Mouse (Mus musculus) midbrain, embryonic 10.5 days (tissue): ENCODE data around the gene Fnbp1. TPM values are rescaled to one million over a fixed set of nuclear protein-coding genes. Genes with fewer than 3 reads are reported as not detected.

ENCODE experiments used
- DNase-seq: peaks from one replicate; pipeline ENCODE4 v3.0.0-alpha.2; 2017; ENCODE audit warnings: low spot score
- H3K27ac ChIP-seq: fragments of 300-500 bp; sonication (generic); replicated peaks from 2 replicates; pipeline ENCODE4 v1.5.1; 2016; ENCODE audit warnings: mild to moderate bottlenecking
- H3K27me3 ChIP-seq: fragments of 300-500 bp; sonication (generic); 2 replicates; pipeline ENCODE4 v1.6.1; 2016; ENCODE audit warnings: low read depth, mild to moderate bottlenecking; ENCODE audit not compliant: poor library complexity, severe bottlenecking
- H3K36me3 ChIP-seq: fragments of 300-500 bp; sonication (generic); 2 replicates; pipeline ENCODE4 v1.6.1; 2016; ENCODE audit warnings: mild to moderate bottlenecking, moderate library complexity
- H3K4me1 ChIP-seq: fragments of 300-500 bp; sonication (generic); 2 replicates; pipeline ENCODE4 v1.6.1; 2016
- H3K4me3 ChIP-seq: fragments of 300-500 bp; sonication (generic); 2 replicates; pipeline ENCODE4 v1.5.1; 2016; ENCODE audit warnings: mild to moderate bottlenecking, moderate library complexity
- H3K9me3 ChIP-seq: fragments of 300-500 bp; sonication (generic); replicated peaks from 2 replicates; pipeline ENCODE4 v1.6.1; 2016; ENCODE audit warnings: mild to moderate bottlenecking
- WGBS: fragments of 180-500 bp; shearing (Covaris S2); methylation state at CpG from one replicate; pipeline ENCODE4 v1.1.7; 2016; 5-methylcytosine and 5-hydroxymethylcytosine counted together
- polyA plus RNA-seq: library from polyadenylated mRNA; unstranded; fragments of >200 nt; fragmentation: Nextera tagmentation; extraction: Ambion mirVana; gene quantifications from 2 replicates; pipeline ENCODE4 v1.2.1, GENCODE M21; 2016

Gene Fnbp1
- polyA plus RNA-seq, 1 experiment from 2014 or later = 11.8 TPM

GRCm38 (mm10) chr2:31118211-31118610 is 23.6 kb downstream of the Fnbp1 start:
- H3K4me3 ChIP-seq = no peak overlapping the region
- no peak for DNase-seq
- H3K36me3 ChIP-seq = no peaks in the 10 kb centered on the region
- peaks cover 6% of the 10 kb centered on the region for H3K4me1 ChIP-seq
- H3K27me3 ChIP-seq = no peaks in the 10 kb centered on the region
- 85% methylated on average over 3 of the region's 3 CpGs for WGBS
- peaks cover 5% of the 10 kb centered on the region; the same call in 1 of the 2 replicates for H3K9me3 ChIP-seq
- no peak overlapping the region for H3K27ac ChIP-seq

GRCm38 (mm10) chr2:31115943-31116731 is 25.7 kb downstream of the Fnbp1 start:
- WGBS = 70% methylated on average over 10 of the region's 10 CpGs
- peaks cover 6% of the 10 kb centered on the region for H3K4me1 ChIP-seq
- DNase-seq = no peak
- H3K27me3 ChIP-seq = no peaks in the 10 kb centered on the region
- peak overlapping the region; percentile 17; the same call in 1 of the 2 replicates for H3K27ac ChIP-seq
- peaks cover 5% of the 10 kb centered on the region; the same call in 1 of the 2 replicates for H3K9me3 ChIP-seq
- H3K36me3 ChIP-seq = no peaks in the 10 kb centered on the region
- no peak overlapping the region for H3K4me3 ChIP-seq

DNA sequence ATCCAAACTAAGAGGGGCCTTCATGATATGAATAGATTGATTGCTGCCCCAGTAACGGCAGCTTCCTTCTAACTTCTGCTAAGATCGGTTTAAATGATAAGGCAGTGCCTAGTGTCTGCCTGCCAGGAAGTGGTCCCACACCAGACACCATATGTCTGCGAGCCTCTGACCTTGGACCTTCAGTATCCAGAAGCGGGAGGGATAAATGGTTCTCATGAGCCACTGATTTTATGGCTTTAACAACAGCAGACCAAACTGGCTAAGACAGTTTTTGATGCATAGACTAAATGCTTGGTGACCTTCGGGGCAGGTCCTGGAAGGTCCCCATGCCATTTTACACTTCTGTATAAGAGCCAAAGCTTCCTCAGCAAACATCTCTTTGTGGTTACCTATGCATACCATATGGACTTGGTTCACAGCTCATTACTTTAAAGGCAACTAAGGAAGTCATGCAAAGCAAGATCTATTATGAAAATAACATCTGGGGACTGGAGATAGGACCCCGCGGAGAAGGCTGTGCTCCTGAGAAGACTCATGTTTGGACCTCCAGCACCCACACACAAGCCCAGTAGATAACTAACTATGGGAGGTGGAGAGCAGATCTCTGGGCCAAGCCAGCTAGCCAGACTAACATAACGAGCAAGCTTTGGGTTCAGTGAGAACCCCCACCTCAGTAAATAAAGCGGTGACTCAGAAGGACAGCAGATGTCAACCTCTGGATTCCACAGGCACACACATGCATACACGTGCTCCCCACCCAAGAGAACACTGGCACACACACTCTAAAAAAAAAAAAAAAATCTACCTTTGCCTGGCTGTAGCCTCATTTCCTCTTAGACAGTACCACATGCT is 26.5 kb downstream of the Fnbp1 start:
- WGBS = 85% methylated on average over 10 of the region's 10 CpGs
- Histone ChIP-seq H3K36me3 (no peaks in the 10 kb centered on the region), H3K27me3 (no peaks in the 10 kb centered on the region), H3K4me1 (peaks cover 6% of the 10 kb centered on the region), H3K27ac (no peak overlapping the region), H3K4me3 (no peak overlapping the region), H3K9me3 (peaks cover 5% of the 10 kb centered on the region; the same call in 1 of the 2 replicates)
- no peak for DNase-seq

DNA sequence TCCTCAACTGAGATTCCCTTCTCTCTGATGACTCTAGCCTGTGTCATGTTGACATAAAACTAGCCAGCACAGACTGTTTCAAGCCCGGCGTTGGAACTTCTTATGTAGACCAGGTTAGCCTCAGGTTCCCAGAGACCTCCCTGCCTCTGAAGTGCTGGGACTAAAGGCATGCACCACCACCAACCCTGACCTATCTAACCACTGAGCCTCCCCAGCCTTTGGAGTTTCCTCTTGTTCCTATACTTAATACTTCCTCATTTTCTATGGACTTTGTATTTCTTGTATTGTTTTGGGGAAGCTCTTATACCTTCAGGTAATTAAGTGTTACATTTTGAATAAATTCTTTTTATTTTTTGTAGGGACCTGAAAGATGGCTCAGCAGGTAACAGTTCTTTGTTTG is 27.6 kb downstream of the Fnbp1 start:
- Histone ChIP-seq H3K4me3 (no peak overlapping the region), H3K36me3 (no peaks in the 10 kb centered on the region), H3K9me3 (peaks cover 5% of the 10 kb centered on the region; the same call in 1 of the 2 replicates), H3K27ac (no peak overlapping the region), H3K27me3 (no peaks in the 10 kb centered on the region), H3K4me1 (peaks cover 6% of the 10 kb centered on the region)
- DNase-seq = no peak
- 97% methylated on average over 2 of the region's 2 CpGs for WGBS

DNA sequence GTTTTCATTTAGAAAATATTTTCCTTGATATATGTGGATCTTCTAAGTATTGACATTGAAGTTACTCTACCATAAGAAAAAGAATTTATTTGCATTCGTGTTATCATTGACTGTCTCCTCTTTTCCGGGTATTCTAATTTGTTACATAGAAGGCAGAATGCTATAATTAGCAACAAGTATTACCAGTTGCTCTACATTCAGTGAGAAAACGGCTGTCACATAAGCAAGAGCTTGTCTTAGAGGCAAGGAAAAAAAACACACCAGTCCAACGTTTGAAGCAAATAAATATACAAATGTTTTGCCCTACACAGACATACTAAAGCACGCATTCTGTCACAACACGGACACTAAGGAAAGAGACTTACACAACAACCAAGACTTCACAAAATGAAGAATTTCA is 30.1 kb downstream of the Fnbp1 start:
- peaks cover 17% of the 10 kb centered on the region for H3K4me1 ChIP-seq
- H3K9me3 ChIP-seq = peaks cover 5% of the 10 kb centered on the region; the same call in 1 of the 2 replicates
- H3K36me3 ChIP-seq = no peaks in the 10 kb centered on the region
- no peak overlapping the region for H3K27ac ChIP-seq
- no peak overlapping the region for H3K4me3 ChIP-seq
- WGBS = 93% methylated on average over 6 of the region's 6 CpGs
- no peaks in the 10 kb centered on the region for H3K27me3 ChIP-seq
- DNase-seq = no peak

DNA sequence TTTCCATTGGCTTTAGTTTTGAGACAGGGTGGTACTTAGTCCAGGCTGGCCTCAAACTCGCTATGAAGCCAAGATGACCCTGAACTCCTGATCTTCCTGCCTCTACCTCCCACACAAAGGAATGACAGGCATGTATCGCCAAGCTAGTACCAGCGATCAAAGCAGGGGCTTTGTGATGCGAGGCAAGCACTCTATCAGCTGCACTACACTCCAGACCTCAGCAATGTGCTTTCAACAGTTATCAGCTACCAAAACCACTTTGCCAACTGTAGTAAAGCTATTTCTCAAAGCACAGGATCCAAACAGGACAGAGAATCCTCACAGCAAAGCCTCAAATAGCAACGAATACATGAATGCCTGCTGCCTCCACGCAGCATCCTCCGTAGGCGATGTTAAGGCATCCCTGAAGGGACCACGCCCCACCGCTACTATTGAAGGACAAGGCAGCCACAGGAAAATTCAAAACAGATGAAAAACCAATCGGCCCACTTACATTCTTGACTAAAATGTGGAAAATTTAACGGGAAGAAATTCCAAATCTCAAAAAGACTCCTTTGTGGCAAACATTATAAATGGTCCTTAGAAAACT is 31.8 kb downstream of the Fnbp1 start:
- H3K36me3 ChIP-seq = no peaks in the 10 kb centered on the region
- peaks cover 11% of the 10 kb centered on the region; the same call in 1 of the 2 replicates for H3K4me1 ChIP-seq
- 84% methylated on average over 12 of the region's 12 CpGs for WGBS
- no peaks in the 10 kb centered on the region for H3K27me3 ChIP-seq
- H3K4me3 ChIP-seq = no peak overlapping the region
- no peak for DNase-seq
- H3K27ac ChIP-seq = no peak overlapping the region
- peaks cover 5% of the 10 kb centered on the region; the same call in 1 of the 2 replicates for H3K9me3 ChIP-seq

- no peak for DNase-seq
- 88% methylated on average over 6 of the region's 6 CpGs for WGBS
- no peaks in the 10 kb centered on the region for H3K9me3 ChIP-seq
- no peaks in the 10 kb centered on the region for H3K36me3 ChIP-seq
- no peaks in the 10 kb centered on the region for H3K27me3 ChIP-seq
- H3K4me3 ChIP-seq = no peak overlapping the region
- H3K4me1 ChIP-seq = peaks cover 11% of the 10 kb centered on the region; the same call in 1 of the 2 replicates
- H3K27ac ChIP-seq = no peak overlapping the region
Measured at GRCm38 (mm10) chr2:31108186-31108585, 33.6 kb downstream of the Fnbp1 start.

GRCm38 (mm10) chr2:31106621-31107320 is 35.0 kb downstream of the Fnbp1 start:
- 67% methylated on average over 11 of the region's 11 CpGs for WGBS
- Histone ChIP-seq H3K27me3 (no peaks in the 10 kb centered on the region), H3K36me3 (no peaks in the 10 kb centered on the region), H3K4me1 (peaks cover 11% of the 10 kb centered on the region; the same call in 1 of the 2 replicates), H3K9me3 (no peaks in the 10 kb centered on the region), H3K27ac (peak overlapping the region; percentile 28; the same call in 1 of the 2 replicates), H3K4me3 (no peak overlapping the region)
- DNase-seq = no peak

DNA sequence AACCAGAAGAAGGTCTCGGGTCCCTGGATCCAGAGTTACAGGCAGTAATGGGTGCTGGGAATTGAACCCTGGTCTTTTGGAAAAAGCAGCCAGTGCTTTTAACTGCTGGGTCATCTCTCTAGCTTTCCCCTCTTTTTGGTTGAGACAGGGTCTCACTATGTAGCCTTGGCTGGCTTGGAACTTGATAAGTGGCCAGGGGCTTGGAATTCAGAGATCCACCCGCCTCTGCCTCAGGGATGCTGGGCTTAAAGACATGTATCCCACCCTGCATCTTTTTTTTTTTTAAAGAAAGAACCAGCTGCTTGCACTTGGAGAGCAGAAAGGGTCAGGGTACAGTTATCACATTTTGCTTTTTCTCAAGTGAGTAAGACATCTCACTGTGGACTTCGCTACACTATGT is 35.8 kb downstream of the Fnbp1 start:
- H3K4me3 ChIP-seq = no peak overlapping the region
- H3K36me3 ChIP-seq = no peaks in the 10 kb centered on the region
- no peaks in the 10 kb centered on the region for H3K9me3 ChIP-seq
- DNase-seq = no peak
- no peaks in the 10 kb centered on the region for H3K27me3 ChIP-seq
- H3K4me1 ChIP-seq = peaks cover 11% of the 10 kb centered on the region; the same call in 1 of the 2 replicates
- H3K27ac ChIP-seq = no peak overlapping the region
- 89% methylated on average over 3 of the region's 3 CpGs for WGBS

GRCm38 (mm10) chr2:31105279-31105678 is 36.5 kb downstream of the Fnbp1 start:
- Histone ChIP-seq H3K4me3 (no peak overlapping the region), H3K36me3 (peaks cover 1% of the 10 kb centered on the region), H3K27me3 (no peaks in the 10 kb centered on the region), H3K4me1 (peaks cover 11% of the 10 kb centered on the region; the same call in 1 of the 2 replicates), H3K9me3 (no peaks in the 10 kb centered on the region), H3K27ac (no peak overlapping the region)
- 95% methylated on average over 3 of the region's 3 CpGs for WGBS
- no peak for DNase-seq

DNA sequence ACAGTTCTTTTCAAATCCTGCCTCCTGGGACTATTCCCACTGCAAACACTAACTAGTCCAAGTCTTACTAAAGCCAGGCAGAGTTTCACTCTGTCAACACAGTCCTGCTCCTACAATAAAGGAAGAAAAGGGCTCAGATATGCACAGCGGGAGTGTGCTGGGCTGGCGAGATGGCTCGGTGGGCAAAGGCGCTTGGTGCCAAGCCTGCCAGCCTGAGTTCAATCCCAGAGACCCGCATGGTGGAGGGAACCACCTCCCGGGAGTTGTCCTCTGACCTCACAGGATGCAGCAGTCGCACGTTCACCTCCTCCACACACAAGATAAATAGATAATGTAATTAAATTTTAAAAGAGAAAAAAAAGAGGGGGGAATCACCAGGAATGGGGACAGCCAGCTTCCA is 38.5 kb downstream of the Fnbp1 start:
- Histone ChIP-seq H3K4me1 (peaks cover 11% of the 10 kb centered on the region; the same call in 1 of the 2 replicates), H3K27me3 (no peaks in the 10 kb centered on the region), H3K27ac (no peak overlapping the region), H3K4me3 (no peak overlapping the region), H3K9me3 (no peaks in the 10 kb centered on the region), H3K36me3 (peaks cover 8% of the 10 kb centered on the region)
- DNase-seq = no peak
- WGBS = 80% methylated on average over 8 of the region's 8 CpGs

DNA sequence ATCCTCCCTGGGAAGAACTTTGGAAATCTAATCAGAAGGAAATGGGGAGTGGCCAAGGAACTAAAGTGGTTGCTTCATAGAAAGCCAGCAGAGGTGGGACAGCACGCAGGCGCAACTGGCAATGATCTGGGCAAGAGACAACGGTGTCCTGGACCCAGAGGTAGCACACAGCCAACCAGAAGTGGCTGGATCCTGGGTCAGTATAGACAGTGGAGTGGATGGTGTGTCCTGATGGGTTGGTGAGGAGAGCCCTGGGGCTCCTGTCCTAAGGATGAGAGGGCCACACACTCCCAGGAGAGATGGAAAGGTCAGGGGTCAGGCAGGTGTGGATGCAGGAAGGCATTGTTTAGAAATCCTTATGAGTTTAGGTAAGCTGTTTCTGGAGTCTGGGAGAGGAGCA is 40.5 kb downstream of the Fnbp1 start:
- peaks cover 8% of the 10 kb centered on the region for H3K36me3 ChIP-seq
- H3K4me3 ChIP-seq = no peak overlapping the region
- no peaks in the 10 kb centered on the region for H3K9me3 ChIP-seq
- no peaks in the 10 kb centered on the region for H3K4me1 ChIP-seq
- DNase-seq = no peak
- H3K27ac ChIP-seq = no peak overlapping the region
- 88% methylated on average over 3 of the region's 3 CpGs for WGBS
- no peaks in the 10 kb centered on the region for H3K27me3 ChIP-seq
